Mouse (Mus musculus) hindlimb bud, embryonic 11.5 days (tissue): ENCODE measurements around the gene Gpr62.

Experiments
- DNase-seq: peaks from one replicate; pipeline ENCODE4 v3.0.0-alpha.2; 2012; ENCODE audit warnings: low read depth, low spot score; ENCODE audit errors: extremely low spot score

Gpr62 gene

GRCm38 (mm10) chr9:106428719-106429220, 37.0 kb downstream of the Gpr62 start:
- no peak for DNase-seq

DNA sequence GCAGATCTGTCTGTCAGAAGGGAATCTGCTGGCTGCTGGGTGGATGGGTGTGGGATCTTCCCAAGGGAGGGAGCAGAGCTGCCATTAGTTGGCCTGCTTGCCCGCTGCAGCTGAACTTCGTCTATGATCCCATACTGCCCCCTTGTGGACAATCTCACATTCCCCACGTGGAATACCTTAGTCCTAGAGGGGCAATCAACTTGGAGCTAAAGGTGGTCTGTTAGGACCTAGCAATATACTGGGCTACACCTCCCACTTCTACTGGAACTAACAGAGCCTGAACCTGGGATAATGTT, 43.9 kb downstream of the Gpr62 start:
- DNase-seq: peak; percentile 99

- DNase-seq: no peak
These were observed 44.5 kb downstream of the Gpr62 start for GRCm38 (mm10) chr9:106421033-106421864.

DNA sequence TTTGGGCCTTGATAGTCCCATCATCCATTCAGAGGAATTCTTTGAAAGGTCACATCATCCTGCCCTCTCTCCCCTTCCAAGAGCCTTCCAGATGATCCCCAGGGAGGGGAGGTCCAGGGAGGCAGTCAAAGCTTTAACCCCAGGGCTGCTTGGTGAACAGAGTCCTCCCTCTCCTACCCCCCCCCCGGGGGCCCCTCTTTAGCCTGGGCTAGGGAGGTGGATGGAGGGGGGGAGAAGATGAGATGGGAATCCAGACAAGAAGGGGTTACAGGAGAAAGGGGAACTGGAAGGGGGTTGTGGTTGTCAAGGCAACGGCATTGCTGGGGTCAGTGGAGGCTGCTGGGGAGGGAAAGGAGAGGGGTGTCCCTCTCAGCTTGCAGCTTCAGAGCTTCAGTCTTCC, 45.1 kb downstream of the Gpr62 start:
- DNase-seq: no peak

GRCm38 (mm10) chr9:106417841-106418625, 47.7 kb downstream of the Gpr62 start:
- DNase-seq: no peak

GRCm38 (mm10) chr9:106416826-106417225, 48.9 kb downstream of the Gpr62 start:
- no peak for DNase-seq
